Mouse (Mus musculus) urinary bladder, postnatal 4 days (tissue): ENCODE results near the gene Man2b2.

Experiments
- DNase-seq, 2 experiments: peaks; one replicate each; pipeline ENCODE4 v3.0.0; 2021 to 2022; ENCODE audit warnings: low spot score in 2 of 2

Man2b2 gene

DNA sequence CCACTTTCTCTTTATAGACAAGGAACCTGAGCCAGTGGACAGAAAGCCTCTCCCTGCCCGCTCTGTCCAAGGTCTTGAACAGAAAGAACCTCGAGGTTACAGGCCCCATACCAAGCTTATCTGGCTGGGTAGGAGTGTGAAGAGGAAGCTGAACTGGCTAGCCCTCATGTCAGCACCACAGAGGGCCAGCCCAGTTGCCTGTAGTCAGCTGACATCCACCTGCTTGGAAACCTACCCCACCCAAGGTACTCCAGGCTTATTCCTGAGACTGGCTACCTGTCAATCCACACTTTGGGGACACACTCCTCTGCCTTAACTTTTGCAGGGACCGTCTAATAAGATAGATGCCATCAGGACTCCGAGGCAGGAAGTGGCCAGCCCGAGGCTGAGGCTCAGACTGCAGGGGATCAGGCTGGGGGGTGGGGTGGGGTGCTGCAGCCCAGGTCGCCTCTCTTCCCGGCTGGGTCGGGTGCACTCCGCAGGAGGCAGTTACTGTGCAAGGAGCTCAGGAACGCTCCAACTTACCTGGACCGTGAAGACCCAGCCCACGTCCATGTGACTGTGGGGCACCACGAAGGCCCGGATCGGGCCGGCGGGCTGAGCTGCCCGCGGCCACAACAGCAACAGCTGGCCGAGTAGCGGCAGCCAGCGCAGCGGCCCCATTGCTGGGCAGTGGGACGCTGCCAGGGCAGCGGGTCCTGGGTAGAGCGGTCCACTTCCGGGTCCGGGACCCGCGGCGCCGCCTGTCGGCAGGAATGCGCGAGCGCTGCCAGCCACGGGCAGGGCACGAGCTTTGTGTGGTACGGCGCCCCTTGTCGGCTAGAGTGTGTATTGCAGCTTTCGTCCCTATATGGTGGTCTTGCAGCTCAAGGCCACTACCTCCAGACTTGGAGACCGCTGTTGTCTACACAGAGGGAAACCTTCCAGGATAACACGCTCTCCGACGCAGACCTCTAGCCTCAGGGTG is at the start of gene Man2b2:
Man2b2 (minus strand) TSS at position 741 of the 967 bp plus-strand sequence.
- DNase-seq: peak; percentile 83 to 93

DNA sequence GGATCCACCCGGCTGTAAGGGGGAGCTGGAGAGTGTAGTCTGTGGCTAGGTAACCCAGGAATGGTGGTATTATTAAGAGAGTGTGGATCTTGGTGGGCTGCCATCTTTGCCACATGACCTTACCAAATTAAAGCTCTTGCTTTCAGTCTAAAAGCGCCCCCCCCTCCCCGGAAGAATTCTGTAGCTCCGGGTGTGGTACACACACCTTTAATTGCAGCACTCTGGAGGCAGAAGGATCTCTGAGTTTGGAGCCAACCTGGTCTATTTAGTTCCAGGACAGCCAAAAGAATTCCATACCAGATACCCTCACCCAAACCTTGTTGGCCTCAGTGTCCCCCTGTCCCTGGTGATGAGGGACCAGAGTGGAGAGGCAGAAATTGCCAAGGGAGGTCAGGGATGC is 48.3 kb upstream of the Man2b2 start:
- no peak for DNase-seq

DNA sequence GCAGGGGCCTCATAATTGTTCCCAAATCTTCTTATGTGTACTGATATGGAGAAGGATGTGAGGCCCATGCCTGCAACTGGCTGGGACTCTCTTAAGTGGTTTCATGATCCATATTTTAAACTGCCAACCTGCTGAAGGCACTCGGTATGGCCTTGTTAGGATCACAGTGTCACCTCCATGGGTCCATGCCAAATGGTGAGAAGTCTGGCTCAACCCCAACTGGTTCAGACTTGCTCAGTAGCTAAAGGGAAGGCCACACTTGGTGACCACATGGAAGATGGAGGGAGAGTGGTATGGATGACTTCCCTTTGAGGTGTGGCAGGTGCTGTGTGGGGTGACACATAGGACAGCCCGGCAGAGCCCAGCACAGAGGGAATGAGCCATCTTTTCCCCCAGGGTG is 47.2 kb upstream of the Man2b2 start:
- no peak for DNase-seq

DNA sequence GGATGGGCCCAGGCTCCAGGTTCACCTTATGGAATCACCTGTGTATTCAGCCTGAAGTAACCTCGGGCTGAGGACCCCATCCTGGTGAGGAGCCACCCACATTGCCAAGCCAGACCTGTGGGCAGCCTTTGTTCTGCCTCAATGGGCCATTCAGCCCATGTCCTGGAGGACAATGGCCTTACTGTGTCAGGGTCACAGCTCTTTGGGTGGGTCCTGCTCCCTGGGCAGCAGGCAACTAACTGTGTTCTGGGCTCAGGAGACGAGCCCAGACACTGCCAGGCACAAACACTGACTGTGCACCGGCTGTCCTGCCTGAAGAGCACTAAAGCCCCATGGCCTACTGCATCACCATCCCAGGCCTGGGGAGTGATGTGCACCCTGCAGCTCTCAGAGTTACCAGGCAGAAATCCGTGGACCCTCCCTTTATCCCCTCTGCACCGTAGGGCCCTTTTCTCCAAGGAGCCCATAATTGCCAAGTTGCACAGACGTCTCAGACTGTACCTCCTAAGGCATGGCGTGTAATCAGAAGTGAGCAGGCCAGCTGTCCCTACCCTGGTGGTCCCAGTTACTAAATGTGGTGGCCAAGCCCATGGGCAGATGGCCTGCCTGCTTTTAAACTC is 46.4 kb upstream of the Man2b2 start:
- no peak for DNase-seq

DNA sequence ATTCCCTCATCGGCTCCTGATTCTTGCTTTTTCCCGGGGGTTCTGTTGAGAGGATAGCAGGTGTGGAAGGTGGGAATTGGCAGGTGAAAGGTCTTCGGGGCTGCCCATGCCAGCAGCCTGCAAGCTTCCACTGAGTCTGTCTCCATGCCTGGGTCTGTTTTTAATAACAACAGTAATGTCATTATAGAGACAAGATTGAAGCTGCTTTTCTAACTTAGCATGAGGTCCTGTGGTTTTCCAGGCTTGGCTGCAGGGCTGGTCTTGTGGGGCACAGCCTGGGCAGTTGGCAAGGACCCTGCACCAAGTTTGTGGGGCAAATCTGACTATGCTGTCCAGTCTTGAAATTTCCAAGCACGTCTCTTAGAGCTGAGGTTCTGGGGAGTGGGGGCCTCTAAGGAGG is 45.5 kb upstream of the Man2b2 start:
- no peak for DNase-seq

DNA sequence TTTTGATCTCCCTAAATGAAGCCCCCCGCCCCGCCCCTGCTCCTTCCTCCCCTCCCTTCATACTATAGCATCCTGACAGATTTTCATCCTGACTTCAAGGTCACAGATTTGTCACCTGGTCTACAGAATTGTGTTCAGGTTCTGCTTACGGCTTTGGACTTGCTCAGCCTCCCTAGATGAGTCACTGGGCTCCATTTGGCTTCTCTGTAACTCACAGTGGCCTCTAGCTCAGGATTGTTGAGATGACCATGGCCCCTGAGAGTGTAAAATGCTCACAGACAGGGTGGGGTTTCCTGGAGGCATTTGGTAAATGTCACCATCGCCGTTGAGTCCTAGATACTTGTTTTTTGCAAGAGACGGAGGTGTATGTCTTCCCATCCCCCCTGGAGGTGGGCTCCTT is 40.5 kb upstream of the Man2b2 start:
- DNase-seq: no peak

DNA sequence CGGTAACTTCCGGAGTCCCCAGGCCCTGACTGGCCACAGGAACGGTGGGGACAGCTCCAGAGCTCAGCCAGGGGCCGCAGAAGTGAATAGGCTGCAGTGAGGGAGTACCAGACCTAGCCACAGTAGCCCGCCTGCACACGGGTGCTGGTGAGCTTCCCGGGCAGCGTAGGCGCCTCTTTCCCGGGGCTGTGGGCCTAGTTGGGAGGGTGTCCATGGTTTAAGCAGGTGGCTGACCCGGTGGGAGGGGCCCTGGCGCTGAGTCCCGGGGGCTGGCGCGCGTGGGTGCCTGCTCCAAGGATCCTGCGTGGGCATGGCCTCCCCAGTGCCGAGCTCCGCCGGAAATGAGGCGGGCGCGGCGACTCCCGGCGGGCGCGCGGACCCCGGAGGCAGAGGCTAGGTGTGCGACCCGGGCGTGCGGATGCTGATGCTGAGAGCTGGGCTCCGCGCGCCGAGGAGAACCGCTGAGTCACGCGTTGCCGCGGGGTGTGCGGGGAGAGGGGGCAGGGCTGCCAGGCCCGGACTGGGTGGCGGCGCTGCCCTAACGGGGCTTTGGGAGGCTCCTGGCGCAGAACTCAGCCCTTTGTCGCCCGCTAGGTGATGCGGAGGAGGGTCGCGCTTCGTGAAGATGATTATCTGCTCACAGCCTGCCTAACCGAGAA is 39.3 kb upstream of the Man2b2 start:
- DNase-seq: no peak

DNA sequence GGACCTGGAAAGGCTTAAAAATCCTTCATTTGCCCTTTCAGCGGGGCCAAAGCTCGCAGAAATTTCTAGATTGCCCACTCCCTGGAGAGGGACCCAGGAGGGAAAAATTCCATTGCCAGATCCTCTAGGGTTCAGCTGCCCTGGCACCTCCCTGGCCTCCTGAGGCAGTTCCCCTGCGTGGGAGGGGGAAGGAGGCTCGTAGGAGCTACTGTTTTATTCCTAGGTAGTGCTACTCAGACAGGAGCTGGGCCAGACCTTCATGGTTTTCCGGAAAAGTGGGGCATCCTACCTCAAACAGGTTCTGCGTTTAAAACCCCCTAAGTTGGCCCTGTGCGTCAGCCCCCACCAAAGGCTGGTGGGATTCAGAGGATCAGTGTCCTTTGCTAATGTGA is 38.7 kb upstream of the Man2b2 start:
- no peak for DNase-seq

DNA sequence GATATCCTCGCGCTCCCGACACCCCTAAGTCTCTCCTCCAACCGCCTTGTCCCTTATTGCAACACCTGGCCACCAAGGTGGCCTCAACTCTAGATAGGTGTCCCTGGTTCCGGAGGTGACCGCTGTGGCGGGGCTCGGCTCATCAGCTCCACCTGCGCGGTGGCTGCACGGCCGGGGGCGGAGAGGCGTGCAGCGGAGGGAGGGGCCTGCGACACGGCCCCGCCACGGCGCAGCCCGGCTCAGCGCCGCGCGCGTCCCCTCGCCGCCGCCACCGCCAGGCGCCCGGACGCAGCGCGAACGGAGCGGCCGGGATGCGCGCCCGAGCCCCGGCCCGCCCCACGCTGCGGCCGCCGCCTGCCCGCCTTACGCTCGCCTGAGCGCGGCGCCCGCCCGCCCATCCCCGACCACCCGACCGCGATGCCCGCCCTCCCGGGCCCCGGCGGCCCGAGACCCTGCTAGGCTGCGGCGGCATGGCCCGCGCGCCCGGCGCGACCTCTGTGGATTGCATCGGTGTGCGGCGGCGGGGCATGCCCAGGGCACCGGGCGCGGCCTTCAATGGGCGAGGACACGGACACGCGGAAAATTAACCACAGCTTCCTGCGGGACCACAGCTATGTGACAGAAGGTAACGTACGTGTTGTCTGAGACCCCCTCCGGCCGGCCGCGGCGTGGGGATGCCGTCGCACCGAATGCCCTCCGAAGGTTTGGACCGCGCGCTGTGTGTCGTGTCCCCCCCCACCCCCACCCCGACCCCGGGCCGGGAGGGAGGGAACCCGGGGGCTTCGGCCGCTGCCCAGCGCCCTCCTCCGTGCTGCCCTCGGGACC is 38.0 kb upstream of the Man2b2 start, which contains the start of gene Ppp2r2c:
Ppp2r2c (plus strand) TSS at position 248 of the 825 bp plus-strand sequence.
- DNase-seq: no peak

DNA sequence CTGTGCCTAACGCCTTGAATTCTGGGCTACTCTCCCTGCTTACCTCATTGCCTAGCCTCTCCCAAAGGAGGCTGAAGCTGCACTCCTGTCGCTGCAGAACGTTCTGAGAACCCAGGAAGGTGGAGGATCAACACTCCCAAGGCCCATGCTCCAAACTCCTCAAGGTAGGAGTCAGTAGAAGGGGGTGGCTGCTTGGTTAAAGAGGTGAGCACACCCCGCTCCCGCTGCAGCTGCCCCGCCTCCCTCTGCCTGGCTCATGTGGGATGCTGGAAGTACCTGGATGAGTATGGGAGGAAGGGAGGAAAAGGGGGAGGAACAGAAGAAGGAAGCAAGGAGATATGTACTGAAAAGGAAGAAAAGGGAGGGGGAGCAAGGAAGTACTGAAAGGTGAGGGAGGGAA is 37.1 kb upstream of the Man2b2 start:
- DNase-seq: no peak

DNA sequence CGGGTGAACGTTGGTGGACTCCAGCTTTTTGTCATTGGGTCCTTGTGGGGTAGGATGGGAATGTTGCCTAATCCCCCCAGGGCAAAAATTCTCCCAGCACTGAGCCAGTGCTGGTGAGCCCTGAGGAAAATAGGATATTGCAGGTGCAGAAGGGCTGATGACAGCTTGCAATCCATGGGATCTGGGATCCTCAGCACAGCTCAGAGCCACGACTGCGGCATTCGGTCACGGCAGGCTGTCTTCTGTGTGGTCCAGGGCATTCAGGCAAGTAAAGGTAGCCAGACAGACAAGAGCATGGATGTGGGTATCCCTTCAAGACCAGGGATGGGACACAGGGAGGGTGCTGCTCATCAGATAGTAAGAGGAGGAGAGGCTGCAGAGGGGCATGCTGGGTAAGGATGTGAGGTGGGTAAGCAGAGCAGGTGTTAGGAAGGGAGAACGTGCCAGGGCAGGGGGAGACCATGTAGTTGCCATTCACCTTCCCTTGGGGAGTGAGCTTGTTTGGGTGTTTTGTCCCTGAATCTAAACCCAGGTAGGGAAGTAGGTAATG is 36.3 kb upstream of the Man2b2 start:
- DNase-seq: no peak

DNA sequence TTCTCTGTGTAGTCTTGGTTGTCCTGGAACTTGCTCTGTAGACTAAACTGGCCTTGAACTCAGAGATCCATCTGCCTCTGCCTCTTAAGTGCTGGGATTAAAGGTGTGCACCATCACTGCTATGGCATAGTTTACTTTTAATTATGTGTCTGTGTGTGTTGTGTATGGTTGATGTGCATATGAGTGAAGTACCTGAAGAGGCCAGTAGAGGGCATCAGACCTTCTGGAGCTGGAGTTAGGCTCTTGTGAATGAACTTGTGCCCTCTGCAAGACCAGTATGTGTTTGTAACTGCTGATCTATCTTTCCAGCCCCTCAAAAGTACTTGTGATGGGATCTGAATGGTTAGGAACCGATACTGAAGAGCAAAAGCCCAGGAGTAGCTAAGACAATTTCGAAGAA is 30.6 kb upstream of the Man2b2 start:
- DNase-seq: no peak

DNA sequence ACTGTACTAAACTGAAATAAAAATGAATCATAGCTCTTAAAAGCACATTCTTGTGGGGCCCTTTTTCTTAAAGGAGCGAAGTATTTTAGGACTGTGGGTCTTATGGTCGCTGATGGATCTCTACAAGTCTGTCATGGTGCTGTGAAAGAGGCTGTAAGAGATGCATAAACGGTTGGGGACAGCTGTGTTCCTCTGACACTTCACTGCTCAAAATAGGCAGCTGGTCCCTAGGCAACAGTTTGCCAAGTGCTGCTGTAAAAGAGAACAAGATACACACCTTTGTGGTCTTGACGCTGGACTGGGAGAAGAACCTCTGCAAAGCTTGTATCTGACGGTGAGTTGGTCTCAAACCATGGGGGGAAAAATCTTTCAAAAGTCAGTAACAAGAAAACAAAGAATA is 27.1 kb upstream of the Man2b2 start:
- DNase-seq: no peak

DNA sequence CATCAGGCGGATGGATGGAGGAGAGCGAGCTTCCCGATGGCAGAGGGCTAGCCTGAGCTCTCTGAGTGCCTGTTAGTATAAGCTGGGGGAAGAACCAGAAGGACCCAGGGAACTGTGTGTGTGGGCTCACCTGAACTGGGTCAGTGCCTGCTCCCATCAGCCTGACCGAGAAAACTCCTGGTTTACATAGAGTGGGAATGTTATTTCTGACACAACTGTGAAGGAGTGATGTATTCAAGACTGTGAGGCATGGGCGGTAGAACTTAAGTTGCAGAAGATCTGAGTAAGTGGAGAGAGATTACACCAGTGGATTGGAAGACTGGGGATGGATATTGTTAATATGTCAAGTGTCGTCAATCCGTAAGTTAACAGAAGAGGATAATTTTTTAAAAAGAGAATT is 26.1 kb upstream of the Man2b2 start:
- DNase-seq: no peak

DNA sequence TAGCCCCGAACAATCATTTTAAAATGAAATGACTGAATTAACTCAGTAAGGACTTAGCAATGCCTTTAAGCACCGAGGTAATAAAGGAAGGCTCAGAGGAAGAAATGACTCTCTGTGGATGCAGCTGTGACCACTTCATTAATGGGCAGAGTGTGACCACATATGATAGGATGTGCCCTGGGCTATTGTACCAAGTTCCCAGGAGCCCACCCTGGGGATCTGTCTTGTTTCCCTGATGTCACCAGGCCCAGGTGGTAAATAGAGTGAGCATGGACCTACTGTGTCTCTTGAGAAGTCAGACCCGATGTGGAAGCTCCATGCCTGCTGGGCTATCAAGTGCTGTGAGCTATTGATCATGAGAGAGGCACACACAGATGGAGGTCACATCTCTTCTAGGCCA is 24.7 kb upstream of the Man2b2 start:
- no peak for DNase-seq

DNA sequence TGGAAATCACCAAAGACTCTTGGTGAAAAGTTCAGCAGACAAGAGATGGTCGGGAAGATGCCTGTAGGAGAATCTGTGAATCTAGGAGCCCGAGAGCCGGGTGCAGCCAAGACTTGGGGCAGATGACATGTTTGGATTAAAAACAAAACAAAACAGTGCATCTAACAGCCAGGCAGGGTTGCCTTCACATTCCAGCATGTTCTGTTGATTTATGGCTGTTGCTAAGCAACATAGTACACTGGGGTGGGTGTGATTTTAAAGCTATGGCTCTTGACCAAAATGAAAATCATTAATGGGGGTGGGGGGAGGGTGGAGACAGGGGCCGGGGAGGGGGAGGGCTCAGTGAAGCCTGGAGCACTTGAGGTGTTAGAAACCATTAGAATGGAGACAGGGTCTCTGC is 21.1 kb upstream of the Man2b2 start:
- DNase-seq: no peak

DNA sequence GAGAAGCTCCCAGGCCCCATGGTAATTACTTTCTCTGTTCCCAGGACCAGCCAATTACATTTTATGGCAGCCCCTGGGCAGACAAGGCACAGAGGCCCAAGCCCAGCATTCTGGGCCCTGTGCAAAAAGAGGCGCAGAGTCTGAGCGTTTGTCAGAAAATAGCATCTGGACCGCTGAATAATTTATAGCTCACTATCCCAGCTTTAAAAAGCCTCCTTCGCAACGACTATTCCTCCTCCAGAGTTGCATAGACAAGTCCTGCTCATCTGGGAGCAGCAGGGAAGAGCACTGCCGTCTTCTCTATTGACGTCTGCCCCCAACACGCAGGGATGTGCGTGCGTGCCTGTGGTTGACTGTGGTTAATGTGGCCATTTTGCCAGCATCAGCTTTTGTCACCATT is 14.0 kb upstream of the Man2b2 start:
- no peak for DNase-seq

DNA sequence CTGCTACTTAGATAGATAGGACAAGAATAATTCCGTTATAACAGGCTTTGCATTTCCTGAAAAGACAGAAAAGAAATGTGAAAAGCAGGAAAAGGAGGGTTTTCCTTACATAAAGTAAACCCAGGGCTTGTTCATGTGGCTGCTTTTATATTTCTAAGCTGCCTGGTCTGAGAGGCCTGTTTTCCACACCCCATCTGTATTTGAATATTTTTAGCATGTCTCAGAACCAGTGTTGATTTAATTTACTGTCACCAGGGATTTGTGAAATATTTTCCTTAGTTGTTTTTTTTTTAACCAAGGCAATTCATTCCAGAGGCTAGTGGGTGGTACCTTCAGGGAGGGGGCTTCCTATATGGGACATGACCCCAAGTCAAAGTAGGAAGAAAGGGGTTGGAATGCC is 11.2 kb upstream of the Man2b2 start:
- DNase-seq: no peak

DNA sequence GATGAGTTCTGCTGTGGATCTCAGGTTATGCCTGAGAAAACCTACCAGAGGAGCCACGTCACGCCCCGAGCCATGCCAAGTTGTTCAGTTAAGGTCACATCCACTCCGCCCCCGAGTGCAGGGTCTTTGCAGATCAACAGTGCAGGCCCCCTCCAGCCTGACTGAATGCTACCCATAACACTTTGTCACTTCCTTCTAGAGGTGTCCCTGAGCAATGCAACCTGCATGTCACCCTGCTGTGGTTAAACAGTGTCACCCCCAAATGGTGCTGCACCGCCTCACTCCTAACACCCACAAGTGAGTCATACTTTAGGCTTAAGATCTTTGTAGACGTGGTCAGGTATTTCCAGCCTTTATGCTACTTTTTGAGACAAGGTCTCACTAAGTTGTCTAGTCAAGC is 9.6 kb upstream of the Man2b2 start:
- no peak for DNase-seq

DNA sequence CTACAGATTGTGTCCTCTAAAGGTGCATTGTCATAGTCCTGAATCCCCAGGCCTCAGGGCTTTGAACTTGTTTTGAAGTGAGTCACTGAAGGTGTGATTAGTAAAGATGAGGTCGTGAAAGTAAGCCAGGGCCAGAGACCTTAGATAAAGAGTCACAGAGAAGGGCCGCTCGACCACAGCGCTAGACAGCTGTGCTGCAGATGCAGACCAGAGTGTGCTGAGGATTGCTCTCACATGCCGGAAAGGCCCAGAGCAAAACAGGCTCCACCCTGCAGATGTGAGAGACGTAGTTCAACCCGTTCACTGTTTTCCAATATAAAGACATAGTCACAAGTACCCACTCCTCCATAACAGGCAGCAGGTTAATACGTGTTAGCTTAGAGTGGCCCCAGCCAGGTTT is 9.1 kb upstream of the Man2b2 start:
- DNase-seq: no peak

DNA sequence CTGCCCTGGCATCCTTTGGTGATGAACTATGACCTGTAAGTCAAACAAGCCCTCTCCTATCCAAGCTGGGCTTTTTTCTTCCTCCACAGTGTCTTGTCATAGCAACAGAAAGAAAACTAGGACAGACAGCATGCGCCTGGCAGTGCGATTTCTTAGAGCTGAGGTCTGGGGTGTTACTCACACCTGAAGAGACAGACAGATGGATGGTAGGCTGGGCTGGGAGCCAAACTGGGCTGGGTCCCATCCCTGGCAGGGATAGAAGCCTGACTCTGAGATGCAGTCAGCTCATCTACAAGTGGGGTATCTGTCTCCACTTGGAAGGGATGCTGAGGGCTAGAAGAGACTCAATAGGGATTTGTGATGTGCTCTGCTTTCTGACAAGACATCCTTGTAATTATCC is 8.6 kb upstream of the Man2b2 start:
- DNase-seq: no peak

DNA sequence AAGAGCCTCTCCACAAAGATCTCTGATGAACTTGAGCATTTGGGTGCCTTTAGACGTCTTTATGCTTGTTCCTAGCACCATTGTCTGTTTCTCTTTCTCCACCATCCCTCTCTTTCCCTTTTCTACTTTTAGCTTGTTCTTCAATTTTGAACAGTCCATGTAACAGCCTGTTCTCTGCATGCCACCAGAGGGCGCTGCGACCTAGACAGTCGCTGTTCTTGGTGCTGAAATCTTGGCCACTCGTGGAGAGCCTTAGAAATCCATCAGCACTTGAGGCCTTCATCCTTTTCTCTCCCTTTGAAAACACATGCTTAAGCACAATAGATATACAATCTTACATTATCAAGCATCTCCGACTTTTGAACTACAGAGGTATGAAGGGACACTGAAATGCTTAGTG is 5.5 kb upstream of the Man2b2 start:
- DNase-seq: peak in 1 of 2 experiments; percentile 80
